Mouse (Mus musculus) myocyte (in vitro differentiated cells): ENCODE measurements at regions not wholly inside any gene's neighbourhood (a gene's known extent, or its start where the extent isn't known, plus 50 kb on each side); places are given as distances from the start of the nearest gene placed in this dataset.

Experiments used
- CEBPB ChIP-seq: IDR thresholded peaks from 2 replicates; pipeline ENCODE4 v1.6.1; 2011; ENCODE audit warnings: mild to moderate bottlenecking, moderate library complexity; ENCODE audit not compliant: poor library complexity, insufficient read depth, severe bottlenecking
- E2F4 ChIP-seq: IDR thresholded peaks from one replicate; pipeline ENCODE4 v1.6.1; 2011; ENCODE audit warnings: mild to moderate bottlenecking, control low read depth, moderate library complexity; ENCODE audit not compliant: insufficient read depth
- MAX ChIP-seq: IDR thresholded peaks from one replicate; pipeline ENCODE4 v1.6.1; 2011; ENCODE audit warnings: low read depth, mild to moderate bottlenecking, control low read depth
- MYOD1 ChIP-seq, 3 experiments: IDR thresholded peaks; one replicate each; pipeline ENCODE4 v1.6.1; 2011; ENCODE audit warnings: control low read depth in 2 of 3, low read depth in 2 of 3, mild to moderate bottlenecking in 2 of 3, moderate library complexity in 1 of 3; ENCODE audit not compliant: insufficient read length in 2 of 3, control insufficient read depth in 1 of 3
- MYOG ChIP-seq, 3 experiments: IDR thresholded peaks; one replicate each; pipeline ENCODE4 v1.6.1; 2011; ENCODE audit warnings: control low read depth in 2 of 3, low read depth in 2 of 3, mild to moderate bottlenecking in 2 of 3; ENCODE audit not compliant: insufficient read length in 2 of 3, control insufficient read depth in 1 of 3, insufficient read depth in 1 of 3
- POLR2A ChIP-seq: IDR thresholded peaks from one replicate; pipeline ENCODE4 v1.6.1; 2011; ENCODE audit warnings: low read depth, mild to moderate bottlenecking, control low read depth, moderate library complexity; ENCODE audit not compliant: insufficient read length
- POLR2AphosphoS2 ChIP-seq: IDR thresholded peaks from one replicate; pipeline ENCODE4 v1.6.1; 2011; ENCODE audit warnings: low read depth, control low read depth; ENCODE audit not compliant: insufficient read length
- REST ChIP-seq: IDR thresholded peaks from one replicate; pipeline ENCODE4 v1.6.1; 2011; ENCODE audit warnings: mild to moderate bottlenecking, control low read depth, moderate library complexity; ENCODE audit not compliant: insufficient read depth, insufficient read length
- SRF ChIP-seq: IDR thresholded peaks from one replicate; pipeline ENCODE4 v1.6.1; 2011; ENCODE audit warnings: low read depth; ENCODE audit not compliant: control insufficient read depth, insufficient read length
- TCF12 ChIP-seq: IDR thresholded peaks from one replicate; pipeline ENCODE4 v1.6.1; 2011; ENCODE audit warnings: mild to moderate bottlenecking, control low read depth; ENCODE audit not compliant: poor library complexity, insufficient read depth, severe bottlenecking
- TCF3 ChIP-seq: IDR thresholded peaks from one replicate; pipeline ENCODE4 v1.6.1; 2011; ENCODE audit warnings: low read depth, control low read depth; ENCODE audit not compliant: insufficient read length
- USF1 ChIP-seq: IDR thresholded peaks from one replicate; pipeline ENCODE4 v1.6.1; 2011; ENCODE audit warnings: low read depth, mild to moderate bottlenecking, control low read depth, moderate library complexity

DNA sequence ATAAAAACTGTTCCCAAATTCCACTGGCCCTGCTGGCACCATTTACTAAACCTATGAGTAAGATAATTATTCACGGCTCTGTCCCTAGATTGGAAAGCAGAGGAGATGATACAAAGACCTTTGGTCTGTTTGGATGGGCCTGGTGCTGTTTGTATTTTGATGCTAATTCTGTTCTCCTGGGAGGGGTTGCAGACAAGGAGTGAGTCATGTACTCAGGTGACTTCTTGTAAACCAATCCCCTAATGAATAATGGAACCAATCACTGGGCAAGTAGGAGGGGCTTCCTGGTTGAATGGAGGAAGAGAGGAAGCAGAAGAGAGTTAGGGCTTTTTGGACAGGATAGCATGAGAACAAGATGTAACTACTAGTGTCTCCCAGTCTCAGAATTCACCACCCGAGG is 130.0 kb upstream of the Gm9972 start:
- TF ChIP-seq POLR2AphosphoS2: no peak
- no peak for TF ChIP-seq TCF12
- no peak for TF ChIP-seq POLR2A
- TF ChIP-seq SRF: no peak
- TF ChIP-seq TCF3: no peak
- no peak for TF ChIP-seq MYOG (IDR thresholded peaks at IDR 0.05; ENCODE audit: control insufficient read depth in 1 of 3, insufficient read depth in 1 of 3, insufficient read length in 2 of 3, low read depth in 2 of 3)
- no peak for TF ChIP-seq E2F4
- no peak for TF ChIP-seq CEBPB
- no peak for TF ChIP-seq MAX
- no peak for TF ChIP-seq MYOD1 (IDR thresholded peaks at IDR 0.05; ENCODE audit: control insufficient read depth in 1 of 3, insufficient read length in 2 of 3, low read depth in 2 of 3)
- peak; percentile 48 for TF ChIP-seq USF1
- no peak for TF ChIP-seq REST
